Mouse (Mus musculus) midbrain, embryonic 11.5 days (tissue): Measurements from ENCODE around the gene Rfx4. TPM values are rescaled to one million over a fixed set of nuclear protein-coding genes. Genes with fewer than 3 reads are reported as not detected.

Source experiments
- ATAC-seq: fragments of 200-750 bp; cut with Nextera tagmentation; 2 replicates; pipeline ENCODE4 v1.8.0; 2017; ENCODE audit warnings: moderate TSS enrichment, moderate library complexity; ENCODE audit not compliant: low FRiP score
- DNase-seq: peaks from one replicate; pipeline ENCODE4 v3.0.0; 2015; ENCODE audit warnings: low spot score; ENCODE audit errors: missing footprints
- H3K27ac ChIP-seq: fragments of 300-500 bp; sonication (generic); 2 replicates; pipeline ENCODE4 v1.5.1; 2014; ENCODE audit warnings: low read depth, low read length
- H3K27me3 ChIP-seq: fragments of 300-500 bp; sonication (generic); 2 replicates; pipeline ENCODE4 v1.6.1; 2014; ENCODE audit warnings: mild to moderate bottlenecking, low read length, moderate library complexity, mixed read lengths; ENCODE audit not compliant: control insufficient read depth, insufficient read depth
- H3K36me3 ChIP-seq: fragments of 300-500 bp; sonication (generic); 2 replicates; pipeline ENCODE4 v1.6.1; 2014; ENCODE audit warnings: mild to moderate bottlenecking, low read length, moderate library complexity, mixed read lengths; ENCODE audit not compliant: control insufficient read depth, insufficient read depth
- H3K4me1 ChIP-seq: fragments of 300-500 bp; sonication (generic); 2 replicates; pipeline ENCODE4 v1.6.1; 2014; ENCODE audit warnings: low read length; ENCODE audit not compliant: control insufficient read depth, insufficient read depth
- H3K4me2 ChIP-seq: fragments of 300-500 bp; sonication (generic); 2 replicates; pipeline ENCODE4 v1.6.1; 2014; ENCODE audit warnings: mild to moderate bottlenecking, moderate library complexity
- H3K4me3 ChIP-seq: fragments of 300-500 bp; sonication (generic); 2 replicates; pipeline ENCODE4 v1.5.1; 2014; ENCODE audit warnings: low read depth, low read length
- H3K9ac ChIP-seq: fragments of 300-500 bp; sonication (generic); 2 replicates; pipeline ENCODE4 v1.6.1; 2014; ENCODE audit warnings: low read length
- H3K9me3 ChIP-seq: fragments of 300-500 bp; sonication (generic); 2 replicates; pipeline ENCODE4 v1.6.1; 2016; ENCODE audit warnings: low read length; ENCODE audit not compliant: control insufficient read depth
- WGBS: fragments of 180-500 bp; shearing (Covaris S2); extraction: QIAGEN DNeasy Blood & Tissue Kit; methylation state at CpG from one replicate; pipeline ENCODE4 v1.1.7; 2014; 5-methylcytosine and 5-hydroxymethylcytosine counted together
- polyA plus RNA-seq: library from polyadenylated mRNA; unstranded; fragments of >200 nt; fragmentation: Nextera tagmentation; extraction: Ambion mirVana; gene quantifications from 2 replicates; pipeline ENCODE4 v1.2.1, GENCODE M21; 2014

Rfx4 gene
- polyA plus RNA-seq, 1 experiment from 2014 or later, result 68.0 TPM

DNA sequence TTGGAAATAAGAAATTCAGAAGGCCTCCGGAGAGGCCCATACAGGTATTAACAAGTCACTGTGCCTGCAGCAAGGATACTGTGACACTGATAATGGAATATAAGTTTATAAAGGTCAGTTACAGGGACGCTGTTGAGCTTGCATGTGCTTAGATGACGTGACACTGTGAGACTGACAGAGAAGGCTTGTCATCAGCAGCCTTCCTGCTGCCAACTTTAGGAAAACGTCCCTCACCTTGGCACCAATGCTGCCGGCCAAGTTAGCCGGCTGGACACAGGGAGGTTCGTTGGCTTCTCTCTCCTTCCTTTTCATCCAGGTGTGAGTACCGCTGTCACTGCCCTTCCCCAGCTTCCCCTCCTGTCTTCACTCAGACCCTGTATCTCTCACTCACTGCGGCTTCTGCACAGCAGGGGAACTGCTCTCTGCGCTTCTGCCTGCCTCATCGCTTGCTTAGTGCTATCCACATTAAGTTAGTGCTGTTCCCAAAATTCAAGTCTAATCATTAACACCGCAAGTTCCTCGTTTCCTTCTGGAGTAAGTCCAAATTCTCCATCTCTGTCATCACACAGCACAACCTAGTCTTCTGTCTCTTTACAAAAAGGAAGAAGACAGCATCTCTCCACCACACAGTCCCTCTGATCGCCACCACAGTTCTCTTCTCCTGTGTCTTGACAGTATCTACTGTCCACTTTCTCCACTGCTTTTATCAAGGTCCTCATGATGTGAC, 182.4 kb downstream of the Rfx4 start:
- Histone ChIP-seq H3K9ac (no peak overlapping the region), H3K4me2 (no peak overlapping the region), H3K4me1 (no peaks in the 10 kb centered on the region), H3K36me3 (no peaks in the 10 kb centered on the region), H3K9me3 (no peaks in the 10 kb centered on the region), H3K27ac (no peak overlapping the region), H3K27me3 (no peaks in the 10 kb centered on the region), H3K4me3 (no peak overlapping the region)
- ATAC-seq (no peak), DNase-seq (no peak)
- 80% methylated on average over 14 of the region's 14 CpGs for WGBS

DNA sequence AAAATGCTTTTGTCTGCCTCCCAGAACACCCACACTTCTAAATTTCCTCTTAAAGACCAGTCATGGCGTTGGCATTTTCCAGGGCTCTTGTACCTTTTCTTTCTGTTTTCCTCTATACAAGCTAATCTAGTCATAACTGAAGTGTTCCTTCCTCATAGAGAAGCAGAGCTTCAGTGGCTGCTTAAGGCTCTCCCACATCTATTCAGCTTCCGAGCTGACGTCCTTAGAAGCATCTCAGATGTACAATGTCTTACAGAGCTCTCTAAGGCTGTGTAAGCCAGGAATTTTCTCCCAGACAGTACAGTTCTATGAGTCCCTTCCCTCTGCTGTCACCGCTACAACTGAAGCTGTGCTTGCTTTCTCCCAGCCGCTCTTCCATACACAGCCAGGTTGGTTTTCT, 183.0 kb downstream of the Rfx4 start:
- ATAC-seq, result no peak
- Histone ChIP-seq H3K27ac (no peak overlapping the region), H3K9me3 (no peaks in the 10 kb centered on the region), H3K4me3 (no peak overlapping the region), H3K27me3 (no peaks in the 10 kb centered on the region), H3K36me3 (no peaks in the 10 kb centered on the region), H3K4me1 (no peaks in the 10 kb centered on the region), H3K4me2 (no peak overlapping the region), H3K9ac (no peak overlapping the region)
- 83% methylated on average over 5 of the region's 5 CpGs for WGBS
- no peak for DNase-seq

DNA sequence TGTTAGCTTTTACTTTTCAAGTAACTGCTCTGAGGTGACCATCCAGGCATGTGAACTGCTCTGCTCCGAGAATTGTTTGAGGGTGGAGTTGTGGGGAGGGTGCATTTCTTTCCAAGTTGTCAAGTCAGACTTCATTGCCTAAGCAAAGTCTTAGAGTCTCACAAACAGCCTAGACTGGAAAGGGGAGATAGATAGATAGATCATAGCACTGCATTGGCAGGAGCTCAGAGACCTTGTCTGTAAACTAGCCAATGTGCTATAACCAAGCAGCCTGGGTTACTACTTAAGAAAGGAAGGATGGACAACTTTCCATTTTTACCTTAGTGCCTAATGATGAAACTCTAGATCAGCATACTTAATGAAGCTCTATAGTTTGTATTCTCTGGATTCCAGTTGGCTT, 184.5 kb downstream of the Rfx4 start:
- Histone ChIP-seq H3K9me3 (no peaks in the 10 kb centered on the region), H3K4me2 (no peak overlapping the region), H3K27me3 (no peaks in the 10 kb centered on the region), H3K4me1 (no peaks in the 10 kb centered on the region), H3K4me3 (no peak overlapping the region), H3K9ac (no peak overlapping the region), H3K27ac (no peak overlapping the region), H3K36me3 (no peaks in the 10 kb centered on the region)
- ATAC-seq (no peak), DNase-seq (no peak)
- 67% methylated on average over 1 of the region's 1 CpGs for WGBS

DNA sequence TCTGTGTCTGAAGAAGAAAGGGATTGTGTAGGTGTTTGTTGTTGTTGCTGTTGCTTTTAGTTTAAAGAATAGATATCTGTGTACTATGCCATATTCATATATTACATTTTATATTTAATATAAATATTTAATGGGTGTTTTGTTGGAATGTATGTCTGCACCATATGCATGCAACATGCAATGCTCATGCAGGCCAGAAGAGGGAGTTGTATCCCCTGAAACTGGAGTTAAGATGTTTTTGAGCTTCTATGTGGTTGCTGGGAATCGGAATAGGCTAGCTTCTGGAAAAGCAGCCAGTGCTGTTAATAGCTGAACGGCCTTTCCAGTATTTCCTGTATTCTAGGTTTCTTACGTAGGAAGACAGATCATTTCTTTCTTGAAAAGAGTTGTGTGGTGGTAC, 189.8 kb downstream of the Rfx4 start:
- Histone ChIP-seq H3K36me3 (peaks cover 9% of the 10 kb centered on the region), H3K27ac (no peak overlapping the region), H3K9ac (no peak overlapping the region), H3K27me3 (no peaks in the 10 kb centered on the region), H3K4me3 (no peak overlapping the region), H3K4me2 (no peak overlapping the region), H3K4me1 (no peaks in the 10 kb centered on the region), H3K9me3 (no peaks in the 10 kb centered on the region)
- WGBS, result 97% methylated on average over 3 of the region's 3 CpGs
- ATAC-seq (no peak), DNase-seq (no peak)

DNA sequence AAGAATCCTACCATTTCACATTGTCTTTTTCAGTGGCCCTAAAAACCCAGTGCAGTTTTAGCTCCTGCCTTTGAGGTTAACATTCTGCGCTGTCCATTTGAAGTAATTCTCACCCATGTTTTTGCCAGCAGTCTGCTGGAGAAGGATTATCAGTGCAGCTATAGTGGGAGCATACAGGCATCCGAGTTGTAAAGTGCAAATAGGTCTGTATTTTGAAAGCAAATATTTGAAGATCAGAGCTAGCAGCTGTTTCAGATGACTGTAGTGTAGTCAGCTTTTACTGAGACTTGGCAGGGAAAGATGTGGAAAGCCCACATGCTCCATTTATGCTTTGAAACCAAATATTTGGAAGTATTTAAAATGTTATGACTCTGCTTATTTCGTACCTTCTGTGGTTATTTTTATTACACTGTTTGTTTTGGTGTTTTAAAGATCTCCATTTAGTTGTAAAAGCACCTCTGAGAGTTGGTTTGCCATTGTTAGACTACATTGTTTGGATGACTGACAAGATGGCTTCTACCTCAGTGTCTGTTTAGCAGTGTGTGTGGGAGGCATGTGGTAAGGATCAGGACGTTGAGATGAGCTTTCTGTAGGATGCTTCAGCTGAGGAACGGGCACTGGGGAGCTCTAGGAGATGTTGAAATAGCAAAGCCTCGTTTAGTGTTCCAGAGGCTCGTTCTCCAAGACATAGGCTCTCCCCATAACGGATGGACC, 193.3 kb downstream of the Rfx4 start:
- WGBS, result 83% methylated on average over 8 of the region's 8 CpGs
- no peak for ATAC-seq

DNA sequence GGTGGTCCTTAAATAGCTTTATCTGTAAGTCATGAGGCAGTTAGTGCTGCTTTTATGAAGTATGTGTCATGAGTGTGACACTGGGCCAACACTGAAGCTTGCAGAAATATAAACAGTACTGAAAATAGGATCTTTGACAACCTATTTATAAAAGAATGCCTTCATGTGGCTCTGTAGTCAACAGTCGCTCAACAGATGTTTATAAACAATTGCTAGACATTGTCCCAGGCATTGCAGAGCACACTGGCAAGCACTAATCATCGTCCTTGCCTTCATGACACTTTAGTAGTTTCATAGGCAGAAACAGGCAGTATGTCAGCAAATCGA, 193.8 kb downstream of the Rfx4 start:
- Histone ChIP-seq H3K36me3 (peaks cover 9% of the 10 kb centered on the region), H3K9ac (no peak overlapping the region), H3K4me2 (no peak overlapping the region), H3K27me3 (no peaks in the 10 kb centered on the region), H3K4me1 (no peaks in the 10 kb centered on the region), H3K27ac (no peak overlapping the region), H3K4me3 (no peak overlapping the region), H3K9me3 (no peaks in the 10 kb centered on the region)
- DNase-seq (no peak), ATAC-seq (no peak)
- 89% methylated on average over 3 of the region's 3 CpGs for WGBS

More for the DNA sequence above, 193.3 kb downstream of the Rfx4 start:
- no peak for DNase-seq
- Histone ChIP-seq H3K36me3 (peaks cover 9% of the 10 kb centered on the region), H3K4me1 (no peaks in the 10 kb centered on the region), H3K4me3 (no peak overlapping the region), H3K9me3 (no peaks in the 10 kb centered on the region), H3K4me2 (no peak overlapping the region), H3K27me3 (no peaks in the 10 kb centered on the region), H3K9ac (no peak overlapping the region), H3K27ac (no peak overlapping the region)

DNA sequence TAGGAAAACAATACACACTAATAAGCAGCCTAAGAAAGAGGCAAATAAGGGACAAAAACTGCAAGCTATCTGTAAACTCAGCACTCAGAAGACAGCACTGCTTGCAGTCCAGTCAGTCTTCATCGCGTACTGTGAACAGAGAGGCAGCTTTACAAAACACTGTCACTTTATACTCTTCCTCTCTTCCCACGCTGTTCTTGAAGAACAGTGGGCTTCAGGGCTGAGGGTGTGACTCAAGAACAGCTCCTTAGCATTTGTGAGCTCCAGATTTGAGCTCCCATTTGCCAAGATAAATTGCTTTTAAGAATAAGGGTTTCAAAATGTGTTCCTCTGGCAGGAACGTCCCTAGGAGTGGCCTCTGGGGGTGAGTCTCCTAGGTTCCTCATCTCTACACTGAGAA, 194.5 kb downstream of the Rfx4 start:
- peaks cover 9% of the 10 kb centered on the region for H3K36me3 ChIP-seq
- no peak overlapping the region for H3K9ac ChIP-seq
- no peaks in the 10 kb centered on the region for H3K9me3 ChIP-seq
- no peaks in the 10 kb centered on the region for H3K27me3 ChIP-seq
- WGBS, result 87% methylated on average over 4 of the region's 4 CpGs
- H3K4me2 ChIP-seq, result no peak overlapping the region
- no peaks in the 10 kb centered on the region for H3K4me1 ChIP-seq
- H3K4me3 ChIP-seq, result no peak overlapping the region
- no peak overlapping the region for H3K27ac ChIP-seq
- DNase-seq (peak; percentile 47), ATAC-seq (no peak)

DNA sequence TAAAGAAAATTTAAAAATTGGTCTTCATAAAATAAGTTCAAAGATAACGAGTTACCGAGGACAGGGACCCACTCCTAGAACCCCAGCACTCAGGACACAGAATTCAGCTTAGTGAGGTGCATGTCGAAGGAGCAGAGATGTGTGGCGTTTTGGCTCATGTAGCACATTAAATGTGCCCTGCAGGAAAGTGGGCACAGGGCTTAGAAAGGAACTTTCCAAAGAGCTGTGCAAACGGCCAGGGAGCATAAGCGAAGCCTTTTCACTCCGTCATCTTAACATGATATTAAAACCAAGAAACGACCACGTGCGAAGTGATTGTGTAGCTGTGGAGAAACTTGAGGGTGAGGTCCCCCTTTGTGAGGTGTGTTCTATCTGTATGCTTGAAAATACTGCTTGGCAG, 198.4 kb downstream of the Rfx4 start:
- ATAC-seq (no peak), DNase-seq (peak; percentile 57)
- H3K27me3 ChIP-seq, result no peaks in the 10 kb centered on the region
- no peak overlapping the region for H3K27ac ChIP-seq
- no peak overlapping the region for H3K9ac ChIP-seq
- WGBS, result 93% methylated on average over 10 of the region's 10 CpGs
- H3K36me3 ChIP-seq, result no peaks in the 10 kb centered on the region
- no peaks in the 10 kb centered on the region for H3K4me1 ChIP-seq
- H3K4me3 ChIP-seq, result no peak overlapping the region
- H3K9me3 ChIP-seq, result no peaks in the 10 kb centered on the region
- no peak overlapping the region for H3K4me2 ChIP-seq
